ENCODE assay signal across 8 mouse cellular contexts in the genomic region with DNA sequence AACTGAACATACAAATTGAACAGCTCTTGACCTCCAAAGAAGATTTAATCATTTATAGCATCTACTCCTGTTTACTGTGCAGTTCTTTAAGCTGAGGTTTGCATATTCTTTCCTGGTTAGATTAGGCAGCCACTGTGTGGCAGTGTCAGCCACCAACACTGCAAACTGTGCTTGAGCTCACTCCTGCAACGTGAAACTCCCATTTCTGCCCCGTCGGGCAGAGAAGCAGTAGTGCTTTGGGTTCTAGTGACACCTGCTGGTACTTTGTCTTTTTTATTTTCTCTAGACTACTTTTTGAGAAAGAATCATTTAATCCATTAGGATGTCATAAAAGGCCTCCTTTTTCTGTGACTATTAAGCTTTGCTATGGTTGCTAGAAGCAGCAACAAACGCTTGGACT.
DNase-seq lines count a peak whose midpoint lies in the region; ATAC-seq and TF ChIP-seq lines count a peak whose summit lies in the region.

No protein-coding gene starts in this region.

- peak; percentile 29 for DNase-seq in limb, embryonic 11.5 days (ENCODE audit: low spot score)
- DNase-seq in limb, embryonic 10.5 days (ENCODE audit: low spot score), result no peak
- peak; percentile 55 for DNase-seq in adrenal gland, adult 8-10 months
- peak; percentile 32 to 49 for DNase-seq in left cerebral cortex, adult 2 months (ENCODE audit: extremely low spot score in 1 of 2, low spot score in 2 of 2)
- DNase-seq in midbrain, postnatal 0 days (ENCODE audit: low spot score), result peak; percentile 86
- no peak for DNase-seq in yolk sac, embryonic 10.5 days (ENCODE audit: low spot score)

- no peak for ATAC-seq in limb, embryonic 11.5 days (ENCODE audit: insufficient number of reproducible peaks, low FRiP score, low TSS enrichment, low read depth)
- 0 out of 2 replicates have a peak, but pooled peaks have one; percentile 40 for ATAC-seq in erythroid progenitor cell, adult 5-6 weeks (replicated peaks; ENCODE audit: low FRiP score, poor library complexity, severe bottlenecking)
- ATAC-seq in intestine, embryonic 15.5 days, result peak; percentile 80
- ATAC-seq in midbrain, postnatal 0 days (ENCODE audit: low FRiP score), result peak; percentile 80

- intact Hi-C loops in left cerebral cortex, adult 2 months (cut with DNase I), result loop anchor here (5.0 to 10.0 kb wide), 2 partner anchors 222 to 684 kb away; no protein-coding TSS in a partner anchor

- H3K36me3 ChIP-seq in limb, embryonic 11.5 days (ENCODE audit: control insufficient read depth, insufficient read depth, low read length), result no peaks in the 10 kb centered on the region
- no peaks in the 10 kb centered on the region for H3K36me3 ChIP-seq in limb, embryonic 10.5 days
- H3K36me3 ChIP-seq in intestine, embryonic 15.5 days, result no peaks in the 10 kb centered on the region
- no peaks in the 10 kb centered on the region for H3K36me3 ChIP-seq in midbrain, postnatal 0 days (ENCODE audit: insufficient read depth, low read length)

- no peak overlapping the region for H3K9ac ChIP-seq in limb, embryonic 11.5 days (ENCODE audit: low read length)
- no peak overlapping the region for H3K9ac ChIP-seq in intestine, embryonic 15.5 days
- no peak overlapping the region for H3K9ac ChIP-seq in midbrain, postnatal 0 days (replicated peaks; ENCODE audit: low read length, poor library complexity, severe bottlenecking)

- H3K27ac ChIP-seq in limb, embryonic 11.5 days (replicated peaks; ENCODE audit: low read depth, low read length), result no peak overlapping the region
- no peak overlapping the region for H3K27ac ChIP-seq in limb, embryonic 10.5 days
- no peak overlapping the region for H3K27ac ChIP-seq in intestine, embryonic 15.5 days
- H3K27ac ChIP-seq in left cerebral cortex, adult 2 months, result no peak overlapping the region
- no peak overlapping the region for H3K27ac ChIP-seq in midbrain, postnatal 0 days (ENCODE audit: low read depth, low read length)

- H3K27me3 ChIP-seq in limb, embryonic 11.5 days (ENCODE audit: control insufficient read depth, insufficient read depth, low read length), result no peaks in the 10 kb centered on the region
- no peaks in the 10 kb centered on the region for H3K27me3 ChIP-seq in limb, embryonic 10.5 days (ENCODE audit: low read depth, poor library complexity, severe bottlenecking)
- H3K27me3 ChIP-seq in intestine, embryonic 15.5 days (replicated peaks), result no peaks in the 10 kb centered on the region
- H3K27me3 ChIP-seq in midbrain, postnatal 0 days (ENCODE audit: insufficient read depth, low read length), result no peaks in the 10 kb centered on the region

- 30% methylated on average over 4 of the region's 4 CpGs for WGBS in limb, embryonic 11.5 days
- WGBS in limb, embryonic 10.5 days, result 34% methylated on average over 4 of the region's 4 CpGs
- 23% methylated on average over 4 of the region's 4 CpGs for WGBS in intestine, embryonic 15.5 days
- WGBS in midbrain, postnatal 0 days, result 16% methylated on average over 4 of the region's 4 CpGs

- peak; percentile 86 for TF ChIP-seq CTCF in left cerebral cortex, adult 2 months (IDR thresholded peaks at IDR 0.05)
- peak; percentile 88 for TF ChIP-seq CTCF in midbrain, postnatal 0 days (IDR thresholded peaks at IDR 0.05)

- H3K9me3 ChIP-seq in limb, embryonic 11.5 days (ENCODE audit: control insufficient read depth, low read length), result no peaks in the 10 kb centered on the region
- H3K9me3 ChIP-seq in limb, embryonic 10.5 days (replicated peaks), result no peaks in the 10 kb centered on the region
- no peaks in the 10 kb centered on the region for H3K9me3 ChIP-seq in intestine, embryonic 15.5 days
- no peaks in the 10 kb centered on the region for H3K9me3 ChIP-seq in midbrain, postnatal 0 days (ENCODE audit: low read length)

- no peaks in the 10 kb centered on the region for H3K4me1 ChIP-seq in limb, embryonic 11.5 days (ENCODE audit: control insufficient read depth, insufficient read depth, low read length)
- no peaks in the 10 kb centered on the region for H3K4me1 ChIP-seq in limb, embryonic 10.5 days
- H3K4me1 ChIP-seq in intestine, embryonic 15.5 days (replicated peaks), result no peaks in the 10 kb centered on the region
- H3K4me1 ChIP-seq in midbrain, postnatal 0 days (ENCODE audit: insufficient read depth, low read length), result no peaks in the 10 kb centered on the region

- no peak overlapping the region for H3K4me3 ChIP-seq in limb, embryonic 11.5 days (ENCODE audit: low read depth, low read length)
- no peak overlapping the region for H3K4me3 ChIP-seq in limb, embryonic 10.5 days
- H3K4me3 ChIP-seq in intestine, embryonic 15.5 days (replicated peaks), result no peak overlapping the region
- no peak overlapping the region for H3K4me3 ChIP-seq in left cerebral cortex, adult 2 months
- H3K4me3 ChIP-seq in midbrain, postnatal 0 days (ENCODE audit: low read depth, low read length), result no peak overlapping the region

- no peak overlapping the region for H3K4me2 ChIP-seq in limb, embryonic 11.5 days (ENCODE audit: low read depth, severe bottlenecking)
- H3K4me2 ChIP-seq in intestine, embryonic 15.5 days (replicated peaks), result no peak overlapping the region
- H3K4me2 ChIP-seq in midbrain, postnatal 0 days (ENCODE audit: low read depth, low read length, poor library complexity, severe bottlenecking), result no peak overlapping the region

Comparison
In these comparisons a context has a peak if more than half of its experiments do, and no peak if none do; other contexts are left out.
1. DNase-seq: peak in limb, embryonic 11.5 days (single experiment), adrenal gland, adult 8-10 months (single experiment), left cerebral cortex, adult 2 months (2 of 2) and midbrain, postnatal 0 days (single experiment); none in limb, embryonic 10.5 days (single experiment) and yolk sac, embryonic 10.5 days (single experiment).